Mouse (Mus musculus): ENCODE data around the gene Tgtp2. TPM values are rescaled to one million over a fixed set of nuclear protein-coding genes. Genes with fewer than 3 reads are reported as not detected.
"Not testable (repeated sequence)": the region's sequence is repeated elsewhere in the genome, so short reads cannot be mapped to it uniquely, and the experiment has no call there.

The Tgtp2 gene
- polyA plus RNA-seq, 1 experiment from 2014 or later, result 0.18 TPM

DNA sequence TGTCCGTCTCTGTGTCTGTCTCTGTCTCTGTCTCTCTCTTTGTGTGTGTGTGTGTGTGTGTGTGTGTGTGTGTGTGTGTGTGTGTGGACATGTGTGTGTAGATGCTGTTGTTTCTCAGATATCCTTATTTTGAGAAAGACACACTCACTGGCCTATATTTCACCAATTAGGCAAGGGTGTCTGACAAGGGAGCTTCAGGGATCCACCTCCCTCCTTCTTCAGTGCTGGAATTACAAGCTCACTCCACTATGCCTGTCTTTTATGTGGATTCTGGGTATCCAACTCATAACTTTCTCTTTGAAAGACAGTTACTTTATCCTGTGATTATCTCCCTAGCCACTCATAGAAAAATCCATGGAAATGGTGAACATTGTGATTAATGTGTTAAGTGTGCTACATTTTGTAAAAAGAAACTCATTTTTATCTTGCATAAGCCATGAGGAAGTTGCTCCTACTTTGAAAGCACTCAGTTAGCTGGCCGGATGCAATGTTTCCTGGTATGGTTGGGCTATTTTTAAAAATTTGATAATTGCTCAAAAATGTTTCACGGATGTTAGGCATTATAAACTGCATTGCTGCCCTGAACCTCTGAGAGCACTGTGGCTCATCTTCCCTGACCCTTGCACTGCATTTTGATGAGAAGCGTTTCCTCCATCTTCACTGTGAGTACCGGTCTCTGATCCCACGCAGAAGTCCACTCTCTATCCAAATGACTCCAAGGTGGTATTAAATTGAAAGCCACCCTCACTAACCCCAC is 12.2 kb upstream of the Tgtp2 start, which contains the start of gene Ifi47:
Gene Ifi47 (plus strand): TSS at position 587 of the 757 bp plus-strand sequence.
- POLR2A ChIA-PET; DNase-seq (ENCODE audit: low read depth, low spot score); H3K27me3 ChIP-seq; in situ Hi-C loops (cut with MboI; ENCODE audit: low pct_unique_long_range_greater_than_20kb): not testable (repeated sequence)
- TF ChIP-seq CTCF (IDR thresholded peaks at IDR 0.05), result peak; percentile 5
- peak; percentile 82 for ATAC-seq
- CTCF ChIA-PET, result interaction anchor here (1.3 to 1.7 kb wide), 2 partner anchors 14 to 201 kb away, joined by 3 read pairs; no protein-coding TSS in a partner anchor

DNA sequence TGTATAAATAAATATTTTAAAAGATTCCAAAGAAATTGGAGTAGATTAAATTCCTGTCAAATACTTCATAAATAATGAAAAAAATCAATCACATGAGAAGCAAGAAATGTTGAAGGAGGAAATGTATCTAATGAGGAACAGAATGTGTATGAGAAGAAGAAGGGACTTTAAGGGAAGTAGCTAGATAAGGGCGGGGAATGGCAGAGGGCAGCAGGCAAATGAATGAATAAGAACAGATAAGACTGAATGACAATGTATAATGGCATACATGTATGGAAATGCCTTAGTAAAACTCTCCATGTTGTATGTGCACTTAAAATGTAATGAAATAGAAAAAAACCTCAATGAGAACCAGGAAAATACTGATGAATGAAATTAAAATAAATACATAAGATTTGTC is 4.4 kb upstream of the Tgtp2 start:
- no peak for TF ChIP-seq CTCF (IDR thresholded peaks at IDR 0.05)
- CTCF ChIA-PET, result no interaction called here
- POLR2A ChIA-PET, result no interaction called here
- no peaks in the 10 kb centered on the region for H3K27me3 ChIP-seq
- ATAC-seq (no peak), DNase-seq (ENCODE audit: low read depth, low spot score) (no peak)
- in situ Hi-C loops (cut with MboI; ENCODE audit: low pct_unique_long_range_greater_than_20kb), result no loop called here

DNA sequence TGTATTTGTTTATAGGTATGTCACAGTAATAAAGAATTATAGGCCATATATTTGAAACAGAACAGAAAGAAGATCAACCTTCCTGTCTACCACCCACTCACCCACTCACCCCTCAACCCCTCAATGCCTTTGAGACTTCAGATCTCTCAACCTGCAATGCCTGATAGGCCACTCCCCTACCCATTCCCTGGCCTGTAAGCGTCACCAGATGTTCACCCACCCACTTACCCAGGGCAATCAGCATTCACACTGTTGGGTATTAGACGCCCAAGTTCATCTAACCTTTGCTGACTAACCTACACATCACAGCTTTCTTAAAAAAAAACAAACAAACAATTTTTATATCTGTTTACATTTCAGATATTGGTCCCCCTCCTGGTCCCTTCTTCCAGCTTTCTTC is 2.1 kb downstream of the Tgtp2 start:
- CTCF ChIA-PET; in situ Hi-C loops (cut with MboI; ENCODE audit: low pct_unique_long_range_greater_than_20kb); ATAC-seq; H3K27me3 ChIP-seq; DNase-seq (ENCODE audit: low read depth, low spot score); POLR2A ChIA-PET: not testable (repeated sequence)

DNA sequence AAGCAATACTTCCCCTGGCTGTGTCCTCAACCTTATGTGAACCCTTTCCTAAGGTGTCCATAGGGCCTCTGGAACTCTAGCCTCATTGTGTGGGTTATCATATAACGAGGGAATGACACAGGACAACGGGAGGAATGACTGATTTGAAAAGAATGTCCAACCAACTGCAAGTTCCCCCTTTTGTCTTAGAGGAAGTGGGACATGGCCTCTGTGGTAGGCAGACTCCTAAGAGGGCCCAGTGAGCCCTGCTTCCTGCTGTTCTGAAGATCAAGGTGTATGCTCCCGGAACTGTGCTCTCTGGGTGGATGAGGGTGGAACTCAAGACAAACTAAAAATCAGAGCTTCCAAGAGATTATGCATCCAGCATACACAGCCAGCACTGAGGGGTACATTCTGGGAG is 3.9 kb downstream of the Tgtp2 start:
- POLR2A ChIA-PET; in situ Hi-C loops (cut with MboI; ENCODE audit: low pct_unique_long_range_greater_than_20kb); DNase-seq (ENCODE audit: low read depth, low spot score); H3K27me3 ChIP-seq; ATAC-seq; CTCF ChIA-PET: not testable (repeated sequence)

DNA sequence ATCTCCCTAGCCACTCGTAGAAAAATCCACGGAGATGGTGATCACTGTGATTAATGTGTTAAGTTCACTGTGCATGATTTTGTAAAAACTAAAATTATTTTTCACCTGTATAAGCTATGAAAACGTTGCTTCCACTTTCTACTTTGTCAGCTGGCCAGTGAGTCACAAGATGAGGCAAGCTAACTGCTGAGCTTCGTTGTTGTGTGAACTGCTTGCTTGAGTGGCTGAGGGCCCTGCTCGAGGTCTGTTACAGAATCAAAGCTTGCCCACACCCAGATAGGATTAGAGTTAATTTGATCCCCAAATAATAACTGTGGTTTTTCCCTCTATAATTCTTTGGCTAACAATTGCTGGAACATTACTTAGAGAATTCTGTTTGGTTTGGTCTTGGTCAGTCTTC is 12.1 kb downstream of the Tgtp2 start:
- in situ Hi-C loops (cut with MboI; ENCODE audit: low pct_unique_long_range_greater_than_20kb); CTCF ChIA-PET: not testable (repeated sequence)

DNA sequence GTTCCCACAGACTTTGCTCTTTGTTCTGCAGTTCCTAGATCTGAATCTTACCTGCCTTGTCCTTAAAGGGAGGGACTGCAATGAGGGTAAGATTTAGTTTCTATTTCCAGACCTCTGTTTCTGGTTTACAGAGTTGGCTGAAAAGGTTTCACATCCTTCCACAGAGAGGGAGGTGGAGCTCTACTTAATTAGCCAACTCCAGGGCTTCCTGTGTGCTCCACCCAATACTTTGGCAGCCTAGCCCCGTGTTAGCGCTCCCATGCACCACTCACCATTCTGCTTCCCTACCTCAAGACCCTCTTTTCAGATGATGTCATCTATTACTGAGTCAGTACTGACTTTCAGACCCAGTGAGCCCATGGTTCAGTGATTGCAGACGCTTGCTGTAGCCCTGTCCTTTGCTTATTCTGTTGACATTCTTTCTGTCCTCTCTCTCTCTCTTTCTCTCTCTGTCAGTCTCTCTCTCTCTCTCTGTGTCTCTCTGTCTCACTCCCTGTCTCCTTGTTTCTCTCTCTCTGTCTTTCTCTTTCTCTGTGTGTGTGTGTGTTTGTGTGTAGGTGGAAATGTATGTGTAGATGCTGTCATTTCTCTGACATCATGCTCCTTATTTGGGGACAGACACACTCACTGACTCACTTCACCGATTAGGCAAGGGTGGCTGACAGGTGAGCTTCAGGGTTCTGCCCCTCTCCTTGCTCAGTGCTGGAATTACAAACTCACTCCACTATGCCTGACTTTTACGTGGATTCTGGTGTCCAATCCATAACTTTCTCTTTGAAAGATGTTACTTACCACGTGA is 12.7 kb downstream of the Tgtp2 start, which contains the start of gene 9930111J21Rik2:
Gene 9930111J21Rik2 (minus strand): TSS at position 150 of the 799 bp plus-strand sequence.
- DNase-seq (ENCODE audit: low read depth, low spot score); CTCF ChIA-PET; ATAC-seq; H3K27me3 ChIP-seq; in situ Hi-C loops (cut with MboI; ENCODE audit: low pct_unique_long_range_greater_than_20kb); POLR2A ChIA-PET: not testable (repeated sequence)

More for the DNA sequence above, 12.1 kb downstream of the Tgtp2 start:
- ATAC-seq, result peak; percentile 89
- POLR2A ChIA-PET; DNase-seq (ENCODE audit: low read depth, low spot score); H3K27me3 ChIP-seq: not testable (repeated sequence)

DNA sequence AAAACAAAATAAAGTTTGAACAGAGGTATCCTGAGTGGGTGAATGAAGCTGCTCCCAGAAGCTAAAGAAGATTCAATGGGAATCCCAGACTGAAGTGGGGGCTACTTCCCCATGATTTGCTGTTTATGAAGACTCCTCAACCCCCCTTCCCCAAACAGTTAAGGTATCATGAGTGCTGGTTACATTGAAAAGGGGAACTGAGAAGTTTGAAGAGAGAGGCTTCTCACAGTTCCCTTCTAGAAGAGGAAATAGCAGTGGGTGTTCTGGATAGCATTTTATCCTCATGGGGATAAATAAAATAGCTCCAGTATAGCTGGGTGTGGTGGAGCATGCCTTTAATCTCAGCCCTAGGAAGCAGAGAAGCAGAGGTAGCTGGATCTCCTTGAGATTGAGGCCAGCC is 13.9 kb downstream of the Tgtp2 start:
- ATAC-seq; H3K27me3 ChIP-seq; in situ Hi-C loops (cut with MboI; ENCODE audit: low pct_unique_long_range_greater_than_20kb); DNase-seq (ENCODE audit: low read depth, low spot score); POLR2A ChIA-PET; CTCF ChIA-PET: not testable (repeated sequence)

DNA sequence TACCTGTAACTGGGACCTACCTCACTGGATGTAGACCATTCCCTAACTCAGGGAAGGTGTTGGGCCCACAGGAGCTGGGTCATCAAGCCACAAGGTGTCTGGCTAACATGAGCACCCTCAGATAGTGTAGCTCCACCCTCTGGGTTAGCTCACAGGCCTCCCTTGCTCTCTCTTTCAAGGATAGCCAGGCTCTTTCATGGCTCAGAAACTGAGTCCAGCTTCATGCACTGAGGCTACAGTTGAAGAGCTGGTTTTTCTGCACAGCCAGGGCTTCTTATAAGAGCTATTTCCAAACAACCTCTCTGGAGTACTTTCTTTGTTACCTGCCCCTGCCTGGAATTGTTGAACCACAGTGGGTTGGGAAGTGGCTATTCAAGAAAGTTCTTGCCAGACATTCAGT is 51.9 kb downstream of the Tgtp2 start:
- in situ Hi-C loops (cut with MboI; ENCODE audit: low pct_unique_long_range_greater_than_20kb); POLR2A ChIA-PET; H3K27me3 ChIP-seq; CTCF ChIA-PET; DNase-seq (ENCODE audit: low read depth, low spot score); ATAC-seq: not testable (repeated sequence)

Other genes starting within 250 kb of the Tgtp2 start
- 63.9 TPM for gene Trim41, start 246.9 kb downstream of the Tgtp2 start, polyA plus RNA-seq (2021)
- gene Trim7, start 238.1 kb downstream of the Tgtp2 start, polyA plus RNA-seq (2021), result 9.5 TPM
- gene Gm12184, start 237.6 kb downstream of the Tgtp2 start, polyA plus RNA-seq (2021), result 3.4 TPM
- gene Irgm1, start 192.5 kb downstream of the Tgtp2 start, polyA plus RNA-seq (2021), result 39.2 TPM
- gene Gm5431, start 162.0 kb downstream of the Tgtp2 start, polyA plus RNA-seq (2021), result 0.15 TPM
- 93.0 TPM for gene Psme2b, start 118.0 kb downstream of the Tgtp2 start, polyA plus RNA-seq (2021)
- gene Olfr56, start 85.3 kb downstream of the Tgtp2 start, polyA plus RNA-seq (2021), result 0.06 TPM
- 0.62 TPM for gene 9930111J21Rik1, start 84.8 kb downstream of the Tgtp2 start, polyA plus RNA-seq (2021)
- gene Gm12185, start 72.0 kb downstream of the Tgtp2 start, polyA plus RNA-seq (2021), result 0.68 TPM
- gene Tgtp1, start 70.0 kb downstream of the Tgtp2 start, polyA plus RNA-seq (2021), result 0.59 TPM
- 0.86 TPM for gene 9930111J21Rik2, start 13.0 kb downstream of the Tgtp2 start, polyA plus RNA-seq (2021)
- 0.81 TPM for gene Ifi47, start 12.4 kb upstream of the Tgtp2 start, polyA plus RNA-seq (2021)
- not detected for gene Olfr1396, start 50.7 kb upstream of the Tgtp2 start, polyA plus RNA-seq (2021)
- not detected for gene Olfr1395, start 78.1 kb upstream of the Tgtp2 start, polyA plus RNA-seq (2021)
- not detected for gene Olfr1394, start 90.2 kb upstream of the Tgtp2 start, polyA plus RNA-seq (2021)
- gene Btnl9, start 123.0 kb upstream of the Tgtp2 start, polyA plus RNA-seq (2021), result not detected
- 31.9 TPM for gene Zfp62, start 139.1 kb upstream of the Tgtp2 start, polyA plus RNA-seq (2021)
- gene Mgat1, start 180.0 kb upstream of the Tgtp2 start, polyA plus RNA-seq (2021), result 81.9 TPM
- 0.04 TPM for gene Olfr1393, start 214.1 kb upstream of the Tgtp2 start, polyA plus RNA-seq (2021)
- gene Olfr1392, start 221.1 kb upstream of the Tgtp2 start, polyA plus RNA-seq (2021), result 0.14 TPM
- gene Olfr10, start 240.5 kb upstream of the Tgtp2 start, polyA plus RNA-seq (2021), result 0.08 TPM

All from Patski (cell line).